Comparison of ENCODE assay signal across 8 mouse cellular contexts in genomic region chr13:33003523-33004413, GRCm38 (mm10). TPM values are rescaled to one million over a fixed set of nuclear protein-coding genes. Genes with fewer than 3 reads are reported as not detected.
DNase-seq lines count a peak whose midpoint lies in the region; ATAC-seq and TF ChIP-seq lines count a peak whose summit lies in the region.

No protein-coding gene starts in this region.

- no peak for DNase-seq in lung, adult 2 months
- no peak for DNase-seq in lung, adult 18-20 months
- DNase-seq in c-Kit-negative CD71-positive TER-119-positive erythroid progenitor cells, embryonic 14.5 days (ENCODE audit: low read depth, low spot score): peak; percentile 65
- no peak for DNase-seq in frontal cortex, postnatal 10 days (ENCODE audit: low spot score in 2 of 2)
- no peak for DNase-seq in frontal cortex, postnatal 25 days (ENCODE audit: low spot score in 2 of 2)
- DNase-seq in thymus, postnatal 10 days (ENCODE audit: low spot score in 2 of 2): no peak

- H3K36me3 ChIP-seq in hindbrain, embryonic 15.5 days: no peaks in the 10 kb centered on the region
- no peaks in the 10 kb centered on the region for H3K36me3 ChIP-seq in midbrain, embryonic 12.5 days

- H3K4me3 ChIP-seq in lung, adult 2 months (replicated peaks; ENCODE audit: extremely low read depth, low read depth, low read length): peak overlapping the region; percentile 51
- H3K4me3 ChIP-seq in hindbrain, embryonic 15.5 days: peak overlapping the region; percentile 20; the same call in 1 of the 2 replicates
- peak overlapping the region; percentile 24; the same call in 1 of the 2 replicates for H3K4me3 ChIP-seq in midbrain, embryonic 12.5 days

- H3K9me3 ChIP-seq in hindbrain, embryonic 15.5 days: no peaks in the 10 kb centered on the region
- H3K9me3 ChIP-seq in midbrain, embryonic 12.5 days: no peaks in the 10 kb centered on the region

- H3K9ac ChIP-seq in hindbrain, embryonic 15.5 days: no peak overlapping the region
- no peak overlapping the region for H3K9ac ChIP-seq in midbrain, embryonic 12.5 days (replicated peaks)

- H3K27me3 ChIP-seq in hindbrain, embryonic 15.5 days: no peaks in the 10 kb centered on the region
- no peaks in the 10 kb centered on the region for H3K27me3 ChIP-seq in midbrain, embryonic 12.5 days

- TF ChIP-seq POLR2A in lung, adult 2 months (IDR thresholded peaks at IDR 0.05; ENCODE audit: borderline replicate concordance, extremely low read depth, low read depth, low read length): no peak

- H3K27ac ChIP-seq in hindbrain, embryonic 15.5 days (replicated peaks): 0 out of 2 replicates have a peak overlapping the region, but pooled peaks have one; percentile 6
- no peak overlapping the region for H3K27ac ChIP-seq in midbrain, embryonic 12.5 days (replicated peaks)

- H3K4me2 ChIP-seq in hindbrain, embryonic 15.5 days: peak overlapping the region; percentile 48
- H3K4me2 ChIP-seq in midbrain, embryonic 12.5 days (replicated peaks): peak overlapping the region; percentile 44

- TF ChIP-seq CTCF in lung, adult 2 months (IDR thresholded peaks at IDR 0.05; ENCODE audit: insufficient read depth, low read length): no peak

- WGBS in lung, adult 2 months: 24% methylated on average over 9 of the region's 9 CpGs
- 76% methylated on average over 9 of the region's 9 CpGs for WGBS in hindbrain, embryonic 15.5 days
- WGBS in midbrain, embryonic 12.5 days: 74% methylated on average over 9 of the region's 9 CpGs

- peaks cover 12% of the 10 kb centered on the region for H3K4me1 ChIP-seq in lung, adult 2 months (ENCODE audit: control insufficient read depth, insufficient read depth, low read length)
- H3K4me1 ChIP-seq in hindbrain, embryonic 15.5 days (replicated peaks): peaks cover 5% of the 10 kb centered on the region; the same call in 1 of the 2 replicates
- peaks cover 7% of the 10 kb centered on the region for H3K4me1 ChIP-seq in midbrain, embryonic 12.5 days

- ATAC-seq in hindbrain, embryonic 15.5 days (ENCODE audit: low FRiP score, low read depth): no peak
- ATAC-seq in midbrain, embryonic 12.5 days (ENCODE audit: low FRiP score, low read depth): peak; percentile 38; the same call in 1 of the 2 replicates

RNA-seq across cellular contexts. Expression of gene Serpinb9, which starts 0.7 kb away (rescaled TPM):
- polyA plus RNA-seq in lung, adult 2 months (2012; rRNA removed): 17.4 and 29.1 TPM in 2 replicates
- polyA plus RNA-seq in hindbrain, embryonic 15.5 days (2015; fragmentation: Nextera tagmentation; extraction: Ambion mirVana): 1.8 and 2.2 TPM in 2 replicates
- 1.1 and 1.2 TPM in 2 replicates for polyA plus RNA-seq in midbrain, embryonic 12.5 days (2016; fragmentation: Nextera tagmentation; extraction: Ambion mirVana)

RNA-seq across cellular contexts. Expression of gene Serpinb9b, which starts 23.4 kb away (rescaled TPM):
- 0.21 and 0.32 TPM in 2 replicates for polyA plus RNA-seq in lung, adult 2 months (2012; rRNA removed)
- polyA plus RNA-seq in hindbrain, embryonic 15.5 days (2015; fragmentation: Nextera tagmentation; extraction: Ambion mirVana): 0.45 and 0.57 TPM in 2 replicates
- 0.11 TPM in 1 of 2 replicates, not detected in the other for polyA plus RNA-seq in midbrain, embryonic 12.5 days (2016; fragmentation: Nextera tagmentation; extraction: Ambion mirVana)

RNA-seq across cellular contexts. Expression of gene Serpinb6b, which starts 38.8 kb away (rescaled TPM):
- polyA plus RNA-seq in lung, adult 2 months (2012; rRNA removed): 28.5 and 32.4 TPM in 2 replicates
- 2.0 and 2.6 TPM in 2 replicates for polyA plus RNA-seq in hindbrain, embryonic 15.5 days (2015; fragmentation: Nextera tagmentation; extraction: Ambion mirVana)
- polyA plus RNA-seq in midbrain, embryonic 12.5 days (2016; fragmentation: Nextera tagmentation; extraction: Ambion mirVana): 0.41 and 0.66 TPM in 2 replicates
